Mouse (Mus musculus): Measurements from ENCODE around the gene Zfp36l2. TPM values are rescaled to one million over a fixed set of nuclear protein-coding genes. Genes with fewer than 3 reads are reported as not detected.
A peak's percentile ranks its signal among the peaks of the same experiment; 100 is the strongest.
"Not testable (repeated sequence)": the region's sequence is repeated elsewhere in the genome, so short reads cannot be mapped to it uniquely, and the experiment has no call there.

Zfp36l2 gene
- total RNA-seq, 2 experiments from 2014 or later: 71.6 to 77.9 TPM

DNA sequence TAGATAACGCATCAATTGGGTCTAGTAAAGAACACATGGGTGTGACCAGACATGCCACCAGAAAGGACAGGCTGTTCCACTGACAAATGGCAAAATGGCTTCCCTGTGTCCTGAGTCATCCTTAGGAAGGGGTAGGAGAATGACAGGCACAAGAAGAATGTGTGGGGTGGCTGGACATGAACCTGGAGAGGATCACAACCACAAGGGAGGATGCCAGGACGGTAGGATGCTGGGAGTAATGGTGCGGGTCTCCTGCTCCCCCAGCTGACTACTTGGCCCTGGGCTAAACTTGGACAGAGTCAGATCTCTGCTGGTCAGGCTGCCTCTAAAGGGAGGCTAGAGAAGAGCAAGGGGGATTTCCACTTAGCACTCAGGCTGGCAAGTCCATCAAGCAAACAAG lies 8.1 kb upstream of the Zfp36l2 start:
- no peak for DNase-seq

DNA sequence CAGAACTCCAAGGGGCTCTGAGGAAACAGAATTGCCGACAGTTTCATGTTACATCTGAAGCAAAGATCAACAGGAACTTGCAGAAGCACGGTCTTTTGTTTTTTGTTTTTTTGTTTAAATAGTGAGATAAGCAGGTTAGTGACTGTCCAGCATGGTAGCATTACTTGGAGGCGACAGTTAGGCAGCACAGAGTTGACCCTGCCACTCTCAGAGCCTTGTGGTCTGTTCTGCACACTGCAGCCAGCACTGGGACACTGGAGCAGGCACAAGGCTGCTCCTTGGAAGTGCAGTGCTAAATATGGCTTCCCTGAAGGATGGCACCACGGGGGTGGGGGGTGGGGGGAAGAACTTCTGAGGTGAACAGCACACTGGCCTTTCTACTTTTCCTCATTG lies 7.3 kb upstream of the Zfp36l2 start:
- DNase-seq: no peak

DNA sequence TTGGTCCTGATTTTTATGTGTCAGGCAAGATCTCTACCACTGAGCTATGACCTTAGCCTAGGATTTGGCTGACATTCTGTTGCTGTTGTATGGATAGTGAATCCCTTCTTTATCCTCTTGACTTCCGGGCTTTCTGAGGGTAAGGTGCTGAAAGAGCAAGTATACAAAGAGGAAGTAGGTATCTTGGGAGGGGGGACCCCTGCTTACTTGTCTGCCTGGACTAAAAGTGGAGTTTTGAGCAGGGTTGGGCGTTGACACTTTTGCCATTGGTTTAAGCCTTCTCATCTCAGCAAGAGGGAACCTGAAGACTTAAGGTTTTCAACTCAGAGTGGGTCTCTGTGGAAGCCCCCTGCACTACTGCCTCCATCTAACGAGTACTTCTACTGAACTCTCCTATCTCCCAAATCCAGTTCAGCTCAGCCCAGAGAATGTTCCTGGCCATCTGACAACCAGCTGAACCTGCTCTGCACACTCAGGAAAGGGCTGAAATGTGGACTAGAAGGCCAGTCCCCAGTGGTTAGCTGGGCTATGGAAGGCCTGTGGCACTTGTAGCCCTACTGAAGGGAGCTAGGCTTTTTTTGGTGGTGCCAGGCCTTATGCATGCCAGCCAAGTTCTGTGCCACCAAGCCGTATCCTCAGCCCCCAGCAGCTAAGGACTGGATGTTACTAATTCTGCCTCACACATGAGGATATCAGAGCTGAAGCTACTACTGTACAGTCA lies 6.7 kb upstream of the Zfp36l2 start:
- no peak for DNase-seq

DNA sequence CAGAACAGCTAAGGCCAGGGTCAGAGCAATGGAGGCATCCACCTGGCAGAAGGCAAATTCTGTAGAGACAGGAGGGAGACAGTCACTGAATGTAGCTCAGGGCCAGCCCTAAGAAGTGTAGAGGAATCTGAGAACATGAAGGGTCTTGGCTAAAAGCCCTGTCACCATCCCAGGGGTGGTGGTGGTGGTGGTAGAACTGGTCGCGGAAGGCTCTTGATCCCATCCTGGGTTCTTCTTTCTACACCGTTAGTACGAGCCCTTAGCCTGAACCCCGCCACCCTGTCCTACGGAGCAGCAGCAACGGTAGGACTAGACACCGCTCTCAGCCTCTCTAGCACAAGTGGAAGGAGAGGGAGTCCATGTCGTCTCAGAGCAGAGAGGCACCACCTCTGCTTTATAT lies 5.7 kb upstream of the Zfp36l2 start:
- DNase-seq: no peak

DNA sequence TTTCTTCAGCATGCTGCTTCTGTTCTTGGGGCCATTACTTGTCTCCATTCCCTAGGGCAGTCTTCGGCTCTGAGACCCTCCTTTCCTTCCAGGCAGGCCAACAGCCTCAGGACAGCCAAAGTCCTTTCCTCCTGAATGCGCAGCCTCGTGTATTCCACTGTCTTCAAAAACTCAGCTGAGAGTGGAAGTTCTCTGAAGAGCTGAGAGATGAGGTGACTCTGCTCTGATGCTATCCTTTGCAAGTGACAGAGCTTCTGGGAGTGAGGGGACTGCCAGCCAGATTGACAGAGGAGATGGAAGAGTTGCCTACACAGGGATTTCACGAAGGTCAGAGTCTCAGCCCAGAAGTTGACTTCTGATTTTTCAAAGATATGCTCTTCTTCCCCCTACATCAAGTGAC lies 4.2 kb upstream of the Zfp36l2 start:
- DNase-seq: no peak

DNA sequence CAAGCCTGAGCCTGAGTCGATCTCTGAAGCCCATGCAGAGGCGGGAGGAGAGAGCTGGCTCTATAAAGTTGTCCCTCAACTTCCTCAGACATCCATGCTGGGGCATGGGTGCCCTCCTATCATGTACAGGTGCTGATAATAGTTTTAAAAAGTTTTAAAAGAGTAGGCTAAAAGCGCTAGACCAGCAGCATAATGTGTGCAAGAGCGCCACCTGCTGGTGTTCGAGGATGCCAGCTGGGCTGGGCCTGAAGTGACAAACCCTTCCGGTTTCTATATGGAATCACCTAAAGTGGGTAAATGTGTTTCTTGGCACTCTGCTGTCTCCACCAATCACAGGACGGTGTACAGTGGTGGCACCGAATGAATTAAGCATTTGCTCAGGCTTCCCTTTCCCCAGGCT lies 3.1 kb upstream of the Zfp36l2 start:
- DNase-seq: peak; percentile 88 to 90

DNA sequence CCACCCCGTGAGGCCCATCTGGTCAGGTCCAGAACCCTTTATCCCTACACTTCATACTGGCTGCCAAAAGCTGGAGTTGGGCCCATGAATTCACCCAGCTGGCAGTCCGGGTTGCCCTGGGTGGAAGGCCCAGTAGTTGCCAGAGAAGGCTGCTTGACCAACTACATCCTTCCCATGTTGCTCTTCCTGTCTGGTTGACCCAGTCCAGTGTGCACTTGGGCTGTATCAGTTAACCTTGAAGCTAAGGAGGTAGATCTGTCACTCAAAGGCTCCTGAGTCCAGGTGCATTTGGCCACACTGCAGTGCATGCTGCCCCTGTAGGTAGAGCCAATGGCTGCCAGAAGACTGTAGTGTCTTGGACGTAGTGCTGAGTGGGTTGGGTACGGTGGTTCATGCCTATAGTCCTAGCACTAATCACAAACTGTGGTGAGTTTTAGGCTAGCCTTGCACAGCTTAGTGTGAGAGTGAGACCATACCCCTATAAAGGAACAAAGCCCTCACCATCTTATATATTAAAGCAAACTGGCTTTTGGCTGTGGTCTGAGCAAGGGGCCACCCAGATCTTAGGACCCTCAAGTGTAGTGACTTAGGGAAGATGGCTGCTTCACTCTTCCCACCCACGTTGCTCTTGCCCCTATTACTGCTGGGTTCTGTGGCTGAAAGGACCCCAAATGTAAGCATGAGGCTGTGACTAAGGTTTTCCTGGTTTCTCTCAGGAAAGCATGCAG lies 1.5 kb upstream of the Zfp36l2 start:
- peak; percentile 37 to 62 for DNase-seq

DNA sequence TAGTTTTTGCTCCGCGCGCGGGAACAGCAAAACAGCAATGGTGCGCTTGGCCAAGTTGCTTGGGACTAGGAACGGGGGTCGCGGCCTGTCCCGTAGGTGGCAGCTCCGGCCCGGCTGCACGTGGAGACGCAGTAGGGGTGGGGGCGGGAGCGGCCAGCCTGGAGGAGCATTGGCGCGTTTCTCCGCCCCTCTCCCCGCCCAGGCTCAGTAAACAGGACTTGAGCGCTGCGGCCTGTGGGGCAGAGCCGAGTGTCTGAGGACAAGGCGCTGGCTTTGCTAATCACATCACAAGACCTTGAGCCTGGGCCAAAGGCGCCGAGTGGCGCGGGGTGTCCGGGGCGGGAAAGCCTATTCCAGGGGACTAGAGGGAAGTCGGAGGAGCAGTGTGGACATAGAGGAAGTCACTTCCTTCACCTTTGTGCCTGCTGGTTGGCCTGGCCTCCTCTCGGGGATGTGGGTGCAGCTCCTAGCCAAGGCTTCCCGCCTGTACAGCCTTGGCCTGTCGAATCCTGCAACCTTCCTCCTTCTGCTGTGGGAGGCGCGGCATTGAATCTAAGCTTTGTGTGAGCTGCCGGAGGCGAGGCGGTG lies 721 bp upstream of the Zfp36l2 start:
- DNase-seq: peak; percentile 97 to 98

DNA sequence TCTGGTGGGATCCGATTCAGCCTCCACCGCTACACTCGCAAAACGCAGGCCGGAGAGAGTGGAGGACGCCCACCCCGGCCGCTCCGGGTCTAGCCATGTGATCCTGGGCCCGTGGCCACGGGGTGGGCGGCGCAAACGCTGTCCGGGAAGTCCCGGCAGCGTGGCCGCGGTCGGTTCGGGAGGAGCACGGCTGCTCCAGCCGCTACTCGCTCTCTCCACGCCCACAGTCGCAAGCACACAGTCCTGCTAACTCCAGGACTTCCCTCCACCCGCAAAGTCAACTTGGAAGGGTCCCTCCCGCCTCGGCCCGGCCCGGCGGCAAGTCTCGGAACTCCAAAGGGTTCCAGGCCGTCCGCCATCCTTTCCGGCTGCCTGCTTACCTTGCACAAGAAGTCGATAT lies 483 bp downstream of the Zfp36l2 start:
- not testable (repeated sequence) for DNase-seq

DNA sequence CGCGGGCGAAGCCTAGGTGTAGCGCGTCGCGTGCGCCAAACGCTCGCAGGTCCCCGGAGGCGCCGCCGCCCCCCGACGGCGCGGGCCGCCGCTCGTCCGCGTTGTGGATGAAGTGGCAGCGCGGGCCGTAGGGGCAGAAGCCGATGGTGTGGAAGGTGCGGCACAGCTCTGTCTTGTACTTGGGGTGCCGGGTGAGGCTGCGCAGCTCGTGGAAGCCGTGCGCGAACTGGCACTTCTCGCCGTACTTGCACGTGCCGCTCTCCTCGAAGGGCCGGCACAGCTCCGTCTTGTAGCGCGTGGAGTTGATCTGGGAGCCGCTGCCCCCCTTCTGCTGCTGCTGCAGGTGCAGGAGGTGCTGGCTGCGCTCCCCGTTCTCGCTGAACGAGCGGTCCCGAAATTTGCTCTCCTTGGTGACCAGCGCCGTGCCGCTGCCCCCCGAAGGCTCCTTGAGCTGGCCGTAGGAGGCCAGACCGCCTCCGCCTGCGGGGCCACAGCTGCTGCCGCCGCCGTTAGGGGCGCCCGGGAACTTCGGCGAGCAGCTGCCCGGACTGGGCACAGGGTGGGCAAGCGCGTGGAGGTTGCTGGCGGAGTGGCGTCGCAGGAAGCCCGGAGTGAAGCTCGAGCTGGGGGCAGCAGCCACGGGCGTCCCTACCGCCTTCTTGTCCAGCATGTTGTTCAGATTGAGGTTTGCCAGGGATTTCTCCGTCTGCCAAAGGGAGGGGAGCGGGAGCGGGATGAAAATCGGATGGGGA lies 1.1 kb downstream of the Zfp36l2 start:
- peak; percentile 61 to 68 for DNase-seq

DNA sequence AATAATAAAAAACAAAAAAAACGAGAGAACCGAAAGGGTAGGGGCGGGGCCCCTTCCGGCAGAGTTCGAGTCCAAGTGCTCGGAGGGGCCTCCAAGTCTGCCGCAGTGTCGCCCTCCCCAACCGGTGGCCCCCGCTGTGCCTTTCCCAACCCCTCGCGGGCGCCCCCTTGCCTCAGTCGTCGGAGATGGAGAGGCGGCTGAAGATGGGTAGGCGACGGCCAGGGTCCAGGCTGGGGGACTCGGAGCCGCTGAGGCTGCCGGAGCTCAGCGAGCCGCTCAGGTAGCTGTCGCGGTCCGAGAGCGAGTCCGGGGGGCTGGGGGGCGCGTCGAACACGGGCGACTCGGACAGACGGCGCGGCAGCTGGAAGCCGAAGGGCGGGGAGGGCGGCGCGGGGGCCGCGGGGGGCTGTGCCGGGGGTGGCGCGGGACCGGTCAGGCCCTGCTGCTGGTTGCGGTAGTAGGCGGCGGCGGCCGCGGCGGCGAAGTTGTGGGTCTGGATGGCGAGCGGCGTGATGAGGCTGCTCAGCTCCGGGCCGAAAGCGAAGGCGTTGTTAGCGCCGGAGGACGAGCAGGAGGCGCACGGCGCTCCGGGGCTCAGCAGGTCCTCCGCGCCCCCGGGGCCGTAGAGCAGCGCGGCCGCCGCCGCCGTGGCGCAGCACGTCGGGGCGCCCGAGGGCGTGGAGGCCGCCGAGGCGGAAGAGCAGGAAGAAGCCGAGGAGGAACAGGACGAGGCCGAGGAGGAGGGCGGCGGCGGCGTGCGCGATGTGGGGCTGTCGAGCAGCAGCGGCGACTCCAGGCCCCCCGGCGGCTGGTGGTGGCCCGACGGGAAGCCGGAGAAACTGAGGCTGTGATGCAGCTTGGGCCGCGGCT lies 1.9 kb downstream of the Zfp36l2 start:
- peak; percentile 68 to 84 for DNase-seq

DNA sequence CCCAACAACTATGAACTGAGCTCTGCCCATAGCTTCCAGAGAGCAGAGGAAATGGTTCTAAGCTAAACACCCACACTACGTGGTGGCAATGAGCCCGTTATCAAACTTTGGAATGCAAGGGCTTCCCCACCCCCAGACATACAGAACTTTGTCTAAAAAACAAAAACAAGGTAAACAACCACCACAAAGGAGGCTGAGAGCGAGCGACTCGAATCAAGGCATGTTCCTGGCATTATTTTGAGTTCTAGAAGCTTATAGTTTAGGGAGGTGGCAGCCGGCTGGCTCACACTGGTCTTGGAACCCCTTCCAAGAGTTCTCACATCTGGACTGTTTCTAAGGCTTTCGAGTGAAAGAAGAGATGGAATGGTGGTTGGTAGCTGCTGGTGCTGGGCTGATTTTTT lies 2.7 kb downstream of the Zfp36l2 start:
- peak in 1 of 2 experiments; percentile 38 for DNase-seq

DNA sequence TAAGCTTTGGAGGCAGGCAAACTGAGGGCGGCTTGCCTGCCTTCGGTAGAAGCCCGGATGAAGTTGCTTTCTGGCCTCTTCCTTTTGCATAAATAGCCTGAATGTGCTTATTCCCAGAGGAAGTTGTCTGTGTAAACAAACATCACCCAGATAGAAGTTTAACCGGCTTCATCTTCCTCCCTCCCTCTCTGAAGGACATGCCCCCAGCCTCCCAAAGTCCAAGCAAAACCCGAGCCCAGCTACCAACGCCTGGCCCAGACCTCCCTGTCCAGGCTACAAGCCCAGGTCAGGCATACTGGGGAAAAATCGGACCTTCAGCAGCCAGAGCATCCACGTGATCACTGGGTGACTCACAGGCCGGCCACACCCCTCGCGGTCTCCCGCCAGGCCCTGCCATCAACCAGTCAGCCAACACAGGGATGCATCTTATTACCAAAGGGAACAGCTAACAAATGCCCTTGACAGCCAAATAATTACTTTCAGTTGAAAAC lies 4.4 kb downstream of the Zfp36l2 start:
- DNase-seq: peak; percentile 95 to 96

DNA sequence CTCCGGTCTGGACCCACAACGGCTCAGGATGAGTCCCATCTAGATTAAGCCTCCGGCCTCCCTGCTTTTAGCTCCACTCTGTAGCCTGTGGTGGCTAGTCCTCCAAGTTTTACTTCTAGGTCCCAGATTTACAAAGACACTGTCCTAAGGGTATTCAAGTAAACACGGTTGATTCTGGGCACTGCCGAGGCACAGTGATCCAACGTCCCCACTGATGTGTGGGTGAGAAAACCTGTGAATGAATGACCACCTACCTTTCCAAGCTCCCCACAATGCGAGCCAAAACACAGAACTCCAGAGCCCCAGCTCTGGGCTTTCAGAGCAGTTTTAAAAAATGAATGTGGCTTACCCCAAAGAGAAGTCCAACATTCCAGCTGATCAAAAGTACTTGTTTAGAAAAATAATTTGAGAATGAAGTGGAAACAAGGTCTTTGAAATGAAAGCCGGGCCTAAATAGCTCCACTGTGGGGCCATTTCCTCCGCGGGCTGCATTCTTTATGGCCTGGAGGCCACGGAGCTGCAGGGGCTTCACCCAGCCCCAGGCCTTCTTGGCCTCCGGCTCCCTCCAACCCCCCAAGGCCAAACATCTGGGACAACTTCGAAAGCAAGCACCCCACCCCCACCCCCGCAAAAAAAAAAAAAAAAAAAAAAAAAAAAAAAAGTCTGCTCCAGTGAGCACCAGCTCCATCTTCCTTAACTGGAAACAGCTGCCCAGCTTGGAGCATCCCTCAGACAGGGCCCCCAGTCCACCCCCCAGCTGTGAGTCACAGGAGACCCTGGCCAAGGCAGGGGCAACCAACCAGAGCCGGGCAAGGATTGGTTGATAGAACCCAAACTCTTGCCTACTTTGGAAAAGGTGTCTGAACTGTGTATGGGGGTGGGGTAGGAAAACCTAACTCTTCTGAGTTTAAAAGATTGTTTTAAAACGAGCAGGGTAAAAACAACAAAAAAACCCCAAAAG lies 5.2 kb downstream of the Zfp36l2 start:
- peak; percentile 24 to 54 for DNase-seq

DNA sequence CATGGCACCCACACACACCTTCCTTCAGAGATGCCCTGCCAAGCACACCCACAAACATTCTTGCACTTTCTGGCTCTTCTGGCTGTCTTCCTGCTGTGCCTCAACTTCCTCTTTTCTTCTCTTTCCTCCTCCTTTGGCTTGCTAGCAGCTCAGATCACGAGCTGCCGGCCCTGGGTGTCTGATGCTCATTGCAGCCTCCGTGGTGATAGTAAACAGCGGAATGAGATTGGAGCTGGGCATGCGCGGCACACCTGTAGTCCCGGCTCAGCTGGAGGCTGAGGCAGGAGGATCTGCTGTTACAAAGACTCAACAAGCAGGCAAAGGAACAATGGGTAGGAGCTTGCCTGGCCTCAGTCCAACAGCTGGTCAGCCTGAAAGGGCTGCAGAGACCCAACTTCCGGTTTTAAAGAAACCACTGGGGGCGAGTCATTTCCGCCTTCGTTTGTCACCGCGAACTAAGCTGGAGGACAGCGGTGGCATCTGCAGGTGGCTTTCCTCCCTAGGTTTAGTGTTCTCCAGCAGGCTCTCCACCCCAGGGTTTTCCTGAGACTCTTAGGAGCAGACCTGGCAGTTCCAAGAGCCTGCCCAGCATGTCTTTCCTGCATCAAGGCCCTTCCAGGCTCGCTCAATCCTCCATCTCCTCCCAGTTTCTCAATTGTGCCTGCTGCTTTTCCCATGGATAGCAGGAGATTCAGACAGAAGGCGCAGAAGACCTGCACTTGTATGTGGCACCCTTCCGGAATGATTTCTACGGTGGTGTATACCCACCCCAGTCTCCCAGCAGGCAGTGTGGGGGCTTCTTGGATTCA lies 6.0 kb downstream of the Zfp36l2 start:
- peak; percentile 43 to 64 for DNase-seq

DNA sequence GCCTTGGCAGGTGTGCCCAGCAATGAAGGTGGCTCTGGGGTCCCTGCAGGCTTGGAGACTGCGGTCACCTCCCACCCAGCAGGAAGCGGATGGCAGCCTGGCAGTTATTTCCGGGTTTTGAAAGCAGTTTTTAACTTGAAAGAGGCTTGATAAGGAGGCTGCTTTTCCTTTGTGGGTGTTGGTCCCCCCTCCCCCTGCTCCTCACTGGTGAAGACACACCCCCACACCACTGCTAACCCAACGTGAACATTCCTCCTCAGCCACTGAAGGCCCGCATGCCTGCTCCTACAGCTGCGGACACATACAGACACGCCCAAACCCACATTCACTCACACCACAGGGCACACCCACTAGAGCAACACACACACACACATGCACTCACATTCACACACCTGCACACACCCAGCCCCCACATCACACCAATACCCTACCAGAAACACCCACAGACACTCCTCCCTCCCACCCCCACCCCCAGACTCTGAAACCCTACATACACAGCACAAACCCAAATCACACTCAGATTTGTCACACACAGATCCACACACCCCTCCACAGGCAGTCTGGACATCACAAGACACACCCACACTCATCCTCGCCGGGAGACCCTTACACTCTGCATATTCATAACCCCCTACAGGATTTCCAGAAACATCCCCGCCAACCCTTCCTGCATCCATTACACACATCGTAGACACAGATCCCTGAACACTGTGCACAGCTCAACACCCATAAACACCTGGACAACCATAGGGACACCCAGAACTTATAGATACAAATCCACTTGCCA lies 6.8 kb downstream of the Zfp36l2 start:
- DNase-seq: peak; percentile 23 to 55

DNA sequence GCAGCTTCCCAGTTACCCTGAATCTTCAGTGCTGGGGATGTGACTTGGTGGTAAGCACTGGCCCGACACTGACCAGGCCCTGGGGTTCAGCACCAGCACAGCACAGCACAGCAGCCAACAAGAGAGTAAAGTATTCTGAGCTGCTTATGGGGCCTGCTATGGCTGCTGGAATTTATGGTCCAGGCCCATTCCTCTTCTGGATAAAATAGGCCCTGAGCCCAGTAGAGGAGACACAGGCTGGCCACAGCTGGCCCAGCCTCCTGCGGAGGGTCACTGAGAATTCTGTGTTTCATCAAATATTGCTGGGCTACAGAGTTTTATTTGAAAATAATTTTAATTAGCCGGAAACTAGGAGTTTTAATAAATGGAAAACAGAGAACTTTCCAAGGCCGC lies 7.8 kb downstream of the Zfp36l2 start:
- no peak for DNase-seq

Measured in adrenal gland, postnatal 36 days (tissue).